In genomic region chr6:127149944-127150662, GRCm38 (mm10) we compare ENCODE assay signal across 8 mouse cellular contexts. TPM values are rescaled to one million over a fixed set of nuclear protein-coding genes. Genes with fewer than 3 reads are reported as not detected.
DNase-seq lines count a peak whose midpoint lies in the region; ATAC-seq and TF ChIP-seq lines count a peak whose summit lies in the region.

No protein-coding gene starts in this region.

- H3K9me3 ChIP-seq in MEL (replicated peaks; ENCODE audit: insufficient read depth, low read length), result no peaks in the 10 kb centered on the region
- no peaks in the 10 kb centered on the region for H3K9me3 ChIP-seq in forebrain, embryonic 10.5 days
- no peaks in the 10 kb centered on the region for H3K9me3 ChIP-seq in hindbrain, embryonic 15.5 days
- no peaks in the 10 kb centered on the region for H3K9me3 ChIP-seq in lung, embryonic 14.5 days (ENCODE audit: low read depth, low read length)

- peak overlapping the region; percentile 87 to 95 for H3K4me3 ChIP-seq in MEL (ENCODE audit: control insufficient read depth in 1 of 2, insufficient read depth in 1 of 2, low read depth in 2 of 2, low read length in 2 of 2)
- peak overlapping the region; percentile 92 for H3K4me3 ChIP-seq in forebrain, embryonic 10.5 days
- H3K4me3 ChIP-seq in hindbrain, embryonic 15.5 days, result peak overlapping the region; percentile 49
- peak overlapping the region; percentile 73 for H3K4me3 ChIP-seq in lung, embryonic 14.5 days (ENCODE audit: low read depth, low read length)

- TF ChIP-seq RAD21 in MEL (IDR thresholded peaks at IDR 0.05; ENCODE audit: low read depth, low read length), result no peak

- H3K4me2 ChIP-seq in hindbrain, embryonic 15.5 days, result peak overlapping the region; percentile 83
- H3K4me2 ChIP-seq in lung, embryonic 14.5 days, result peak overlapping the region; percentile 79

- 0 out of 4 replicates have a peak, but pooled peaks of 1 of the 2 experiments have one; percentile 2 for TF ChIP-seq EP300 in MEL (IDR thresholded peaks at IDR 0.05; ENCODE audit: low read depth in 1 of 2, low read length in 2 of 2)

- under 1% methylated on average over 38 of the region's 38 CpGs for WGBS in forebrain, embryonic 10.5 days
- under 1% methylated on average over 38 of the region's 38 CpGs for WGBS in hindbrain, embryonic 15.5 days
- under 1% methylated on average over 38 of the region's 38 CpGs for WGBS in lung, embryonic 14.5 days

- TF ChIP-seq POLR2A in MEL (IDR thresholded peaks at IDR 0.05; ENCODE audit: control insufficient read depth in 1 of 2, insufficient read depth in 1 of 2, low read depth in 1 of 2, low read length in 2 of 2, poor library complexity in 1 of 2), result no peak

- peaks cover 0 to 1% of the 10 kb centered on the region in 2 experiments; a peak in 2 of 4 replicates for H3K27me3 ChIP-seq in MEL (ENCODE audit: control insufficient read depth in 1 of 2, insufficient read depth in 2 of 2, low read length in 2 of 2)
- H3K27me3 ChIP-seq in forebrain, embryonic 10.5 days (ENCODE audit: poor library complexity, severe bottlenecking), result peaks cover 23% of the 10 kb centered on the region
- H3K27me3 ChIP-seq in hindbrain, embryonic 15.5 days, result peaks cover 46% of the 10 kb centered on the region
- H3K27me3 ChIP-seq in lung, embryonic 14.5 days (ENCODE audit: insufficient read depth, low read length), result no peaks in the 10 kb centered on the region

- H3K27ac ChIP-seq in MEL (ENCODE audit: control insufficient read depth, low read depth, low read length), result peak overlapping the region; percentile 90
- H3K27ac ChIP-seq in forebrain, embryonic 10.5 days, result peak overlapping the region; percentile 95
- H3K27ac ChIP-seq in hindbrain, embryonic 15.5 days (replicated peaks), result no peak overlapping the region; the same call in 1 of the 2 replicates
- peak overlapping the region; percentile 81 for H3K27ac ChIP-seq in lung, embryonic 14.5 days (ENCODE audit: low read depth)

- peak overlapping the region; percentile 98 for H3K9ac ChIP-seq in MEL (ENCODE audit: control insufficient read depth, low read depth, low read length, poor library complexity, severe bottlenecking)
- H3K9ac ChIP-seq in hindbrain, embryonic 15.5 days, result peak overlapping the region; percentile 46
- H3K9ac ChIP-seq in lung, embryonic 14.5 days, result peak overlapping the region; percentile 97

- TF ChIP-seq CTCF in MEL (IDR thresholded peaks at IDR 0.05 in 2 of 3, conservative IDR thresholded peaks at IDR 0.05 in 1 of 3; ENCODE audit: control insufficient read depth in 1 of 3, insufficient read depth in 1 of 3, low read depth in 2 of 3, low read length in 3 of 3, poor library complexity in 1 of 3, severe bottlenecking in 1 of 3), result no peak
- TF ChIP-seq CTCF in lung, embryonic 14.5 days (IDR thresholded peaks at IDR 0.05; ENCODE audit: low read depth), result no peak

- DNase-seq in kidney, adult 9 months, result peak; percentile 21
- no peak for DNase-seq in kidney, postnatal 25 days
- peak; percentile 61 for DNase-seq in MEL (ENCODE audit: low read depth, low spot score)
- DNase-seq in forebrain, embryonic 10.5 days (ENCODE audit: extremely low spot score, low spot score), result peak; percentile 50
- DNase-seq in lung, embryonic 14.5 days, result peak; percentile 66
- DNase-seq in right cerebral cortex, adult 2 months (ENCODE audit: low spot score in 2 of 2), result peak; percentile 60 to 61
- no peak for DNase-seq in urinary bladder, postnatal 4 days (ENCODE audit: low spot score in 2 of 2)

- peaks cover 5 to 32% of the 10 kb centered on the region in 2 experiments for H3K36me3 ChIP-seq in MEL (ENCODE audit: control insufficient read depth in 1 of 2, insufficient read depth in 2 of 2, low read length in 2 of 2)
- peaks cover 36% of the 10 kb centered on the region for H3K36me3 ChIP-seq in forebrain, embryonic 10.5 days (replicated peaks)
- no peaks in the 10 kb centered on the region for H3K36me3 ChIP-seq in hindbrain, embryonic 15.5 days
- peaks cover 29% of the 10 kb centered on the region for H3K36me3 ChIP-seq in lung, embryonic 14.5 days (ENCODE audit: insufficient read depth)

- H3K79me2 ChIP-seq in MEL (ENCODE audit: control insufficient read depth, insufficient read depth, low read length, poor library complexity), result peaks cover 36% of the 10 kb centered on the region

- ATAC-seq in hindbrain, embryonic 15.5 days (ENCODE audit: low FRiP score, low read depth), result no peak
- ATAC-seq in lung, embryonic 14.5 days (ENCODE audit: insufficient read depth), result no peak

- peaks cover 15 to 35% of the 10 kb centered on the region in 2 experiments for H3K4me1 ChIP-seq in MEL (ENCODE audit: control insufficient read depth in 1 of 2, insufficient read depth in 2 of 2, low read length in 2 of 2)
- peaks cover 89% of the 10 kb centered on the region for H3K4me1 ChIP-seq in forebrain, embryonic 10.5 days
- H3K4me1 ChIP-seq in hindbrain, embryonic 15.5 days (replicated peaks), result peaks cover 62% of the 10 kb centered on the region
- H3K4me1 ChIP-seq in lung, embryonic 14.5 days (ENCODE audit: insufficient read depth), result peaks cover 12% of the 10 kb centered on the region

TF ChIP-seq in MEL, 35 proteins besides CTCF, POLR2A, EP300 and RAD21:
- TF ChIP-seq TAL1 (IDR thresholded peaks at IDR 0.05; ENCODE audit: low read length), result no peak
- peak; percentile 12; the same call in 1 of the 2 replicates for TF ChIP-seq NELFE (IDR thresholded peaks at IDR 0.05; ENCODE audit: low read depth, low read length)
- peak; percentile 38; the same call in 1 of the 2 replicates for TF ChIP-seq BHLHE40 (IDR thresholded peaks at IDR 0.05; ENCODE audit: borderline replicate concordance, low read depth, low read length)
- peak; percentile 44; the same call in 1 of the 2 replicates for TF ChIP-seq MYC (IDR thresholded peaks at IDR 0.05; ENCODE audit: low read depth, low read length)
- TF ChIP-seq MAX (IDR thresholded peaks at IDR 0.05; ENCODE audit: low read length), result 0 out of 2 replicates have a peak, but pooled peaks have one; percentile 11
- no peak for TF ChIP-seq ETS1 (IDR thresholded peaks at IDR 0.05; ENCODE audit: low read depth, low read length)
- no peak for TF ChIP-seq USF1 (IDR thresholded peaks at IDR 0.05; ENCODE audit: low read depth, low read length)
- peak; percentile 81; the same call in 1 of the 2 replicates for TF ChIP-seq MXI1 (IDR thresholded peaks at IDR 0.05; ENCODE audit: low read depth, low read length)
- no peak for TF ChIP-seq E2F4 (IDR thresholded peaks at IDR 0.05; ENCODE audit: borderline replicate concordance, low read depth, low read length)
- TF ChIP-seq SIN3A (IDR thresholded peaks at IDR 0.05; ENCODE audit: low read length), result peak; percentile 42
- peak; percentile 51; the same call in 1 of the 2 replicates for TF ChIP-seq NRF1 (IDR thresholded peaks at IDR 0.05; ENCODE audit: insufficient read depth, low read depth, low read length, poor library complexity, severe bottlenecking)
- TF ChIP-seq TBP (IDR thresholded peaks at IDR 0.05; ENCODE audit: low read depth, low read length), result 0 out of 2 replicates have a peak, but pooled peaks have one; percentile 26
- TF ChIP-seq ELF1 (IDR thresholded peaks at IDR 0.05; ENCODE audit: low read depth, low read length), result no peak
- TF ChIP-seq CHD1 (IDR thresholded peaks at IDR 0.05; ENCODE audit: low read depth, low read length), result 0 out of 2 replicates have a peak, but pooled peaks have one; percentile 17
- no peak for TF ChIP-seq MEF2A (IDR thresholded peaks at IDR 0.05; ENCODE audit: extremely low read depth, insufficient replicate concordance, low read depth, low read length, poor library complexity, severe bottlenecking)
- no peak for TF ChIP-seq CHD2 (IDR thresholded peaks at IDR 0.05; ENCODE audit: low read length)

RNA-seq across cellular contexts. Expression of gene Ccnd2, which starts 1.9 kb away (rescaled TPM):
- 62.3 and 67.3 TPM in 2 replicates for total RNA-seq in MEL (2012; rRNA removed)
- 100 to 1,000 TPM; 198 to 407 TPM for polyA plus RNA-seq in MEL (2012; ENCODE audit: insufficient read depth in 1 of 2, insufficient read length in 2 of 2, low read depth in 1 of 2, low replicate concordance in 2 of 2, missing spikeins in 1 of 2)
- polyA plus RNA-seq in forebrain, embryonic 10.5 days (2016; fragmentation: Nextera tagmentation; extraction: Ambion mirVana), result 997 and 1,058 TPM in 2 replicates
- 288 and 507 TPM in 2 replicates for polyA plus RNA-seq in hindbrain, embryonic 15.5 days (2015; fragmentation: Nextera tagmentation; extraction: Ambion mirVana)
- polyA plus RNA-seq in lung, embryonic 14.5 days (2014; fragmentation: Nextera tagmentation; extraction: Ambion mirVana), result 660 and 684 TPM in 2 replicates

RNA-seq across cellular contexts. Expression of gene Tigar, which starts 40.7 kb away (rescaled TPM):
- total RNA-seq in MEL (2012; rRNA removed), result 3.2 and 3.8 TPM in 2 replicates
- polyA plus RNA-seq in MEL (2012; ENCODE audit: insufficient read depth in 1 of 2, insufficient read length in 2 of 2, low read depth in 1 of 2, low replicate concordance in 2 of 2, missing spikeins in 1 of 2), result 1 to 10 TPM in 1 of 2 experiments, not detected in 1; 5.6 TPM
- 7.1 and 7.3 TPM in 2 replicates for polyA plus RNA-seq in forebrain, embryonic 10.5 days (2016; fragmentation: Nextera tagmentation; extraction: Ambion mirVana)
- 6.1 and 8.5 TPM in 2 replicates for polyA plus RNA-seq in hindbrain, embryonic 15.5 days (2015; fragmentation: Nextera tagmentation; extraction: Ambion mirVana)
- polyA plus RNA-seq in lung, embryonic 14.5 days (2014; fragmentation: Nextera tagmentation; extraction: Ambion mirVana), result 3.0 and 3.5 TPM in 2 replicates

Comparison
In these comparisons a context has a peak if more than half of its experiments do, and no peak if none do; other contexts are left out.
1. DNase-seq: peak in kidney, adult 9 months (single experiment), MEL (single experiment), forebrain, embryonic 10.5 days (single experiment), lung, embryonic 14.5 days (single experiment) and right cerebral cortex, adult 2 months (2 of 2); none in kidney, postnatal 25 days (0 of 2) and urinary bladder, postnatal 4 days (0 of 2).
2. H3K9ac ChIP-seq: peak in every context shown above with its lines; median percentile 98 in MEL; 97 in lung, embryonic 14.5 days; 46 in hindbrain, embryonic 15.5 days.
3. Peak in every context shown above with its lines, with median percentiles within 50 percentile points of each other: H3K4me3 ChIP-seq.